In genomic region chr14:26894392-26894791, GRCm38 (mm10) we compare ENCODE assay signal across 29 mouse cellular contexts. TPM values are rescaled to one million over a fixed set of nuclear protein-coding genes. Genes with fewer than 3 reads are reported as not detected.
A peak's percentile ranks its signal among the peaks of the same experiment; 100 is the strongest.
DNase-seq lines count a peak whose midpoint lies in the region; ATAC-seq and TF ChIP-seq lines count a peak whose summit lies in the region.
"Had no signal": no experiment of that assay in that cellular context is flagged by ENCODE, and none has a peak within 500 bp of the region (broad histone marks: within the 10 kb centered on the region; RNA-seq: fewer than 3 reads in every experiment).

Gene Asb14 (plus strand): TSS chr14:26894557.

- peak; percentile 30; the same call in 1 of the 2 replicates for TF ChIP-seq EP300 in heart, postnatal 0 days (IDR thresholded peaks at IDR 0.05; ENCODE audit: low read depth)

- no peak for ATAC-seq in heart, embryonic 11.5 days (replicated peaks; ENCODE audit: insufficient number of reproducible peaks, low FRiP score, low TSS enrichment)
- peak; percentile 83 for ATAC-seq in heart, postnatal 0 days (ENCODE audit: insufficient read depth, low read depth)
- ATAC-seq: inflammation-experienced regulatory T-cells, adult 6 months had no signal

- H3K9me3 ChIP-seq in heart, embryonic 11.5 days (replicated peaks; ENCODE audit: control insufficient read depth, low read length) = no peaks in the 10 kb centered on the region
- no peaks in the 10 kb centered on the region for H3K9me3 ChIP-seq in heart, postnatal 0 days (replicated peaks; ENCODE audit: control insufficient read depth, low read length)
- no peaks in the 10 kb centered on the region for H3K9me3 ChIP-seq in midbrain, embryonic 10.5 days (replicated peaks)
- no peaks in the 10 kb centered on the region for H3K9me3 ChIP-seq in forebrain, embryonic 10.5 days
- H3K9me3 ChIP-seq: forebrain, embryonic 12.5 days; hindbrain, embryonic 13.5 days; limb, embryonic 10.5 days; liver, embryonic 15.5 days; lung, embryonic 15.5 days; megakaryocyte, embryonic 14.5 days; neural tube, embryonic 12.5 days had no signal

- no peaks in the 10 kb centered on the region for H3K4me1 ChIP-seq in heart, embryonic 11.5 days (ENCODE audit: control insufficient read depth, insufficient read depth, low read length)
- H3K4me1 ChIP-seq in heart, postnatal 0 days (ENCODE audit: control insufficient read depth, insufficient read depth) = peaks cover 8% of the 10 kb centered on the region; the same call in 1 of the 2 replicates
- no peaks in the 10 kb centered on the region for H3K4me1 ChIP-seq in midbrain, embryonic 10.5 days
- no peaks in the 10 kb centered on the region for H3K4me1 ChIP-seq in forebrain, embryonic 10.5 days
- H3K4me1 ChIP-seq: forebrain, embryonic 12.5 days; hindbrain, embryonic 13.5 days; limb, embryonic 10.5 days; liver, embryonic 15.5 days; lung, embryonic 15.5 days; neural tube, embryonic 12.5 days had no signal

- TF ChIP-seq POLR2A in myocyte (IDR thresholded peaks at IDR 0.05; ENCODE audit: insufficient read length, low read depth) = no peak

- H3K9ac ChIP-seq in heart, embryonic 11.5 days (ENCODE audit: low read depth, low read length) = no peak within 1 kb of the TSS
- H3K9ac ChIP-seq in heart, postnatal 0 days (replicated peaks; ENCODE audit: low read depth, low read length) = no peak within 1 kb of the TSS
- H3K9ac ChIP-seq: forebrain, embryonic 12.5 days; hindbrain, embryonic 13.5 days; liver, embryonic 15.5 days; lung, embryonic 15.5 days; neural tube, embryonic 12.5 days had no signal

- intact Hi-C loops in gastrocnemius, postnatal 36 days (cut with DNase I) = no loop called here

- H3ac ChIP-seq in myocyte (ENCODE audit: control insufficient read depth, insufficient read length) = no peak within 1 kb of the TSS

- DNase-seq in heart, adult 11 months = peak; percentile 81
- DNase-seq in gastrocnemius, postnatal 36 days = no peak
- peak; percentile 53 for DNase-seq in heart, postnatal 0 days (ENCODE audit: low spot score)
- DNase-seq in midbrain, embryonic 10.5 days (ENCODE audit: low spot score) = no peak
- DNase-seq in forebrain, embryonic 10.5 days (ENCODE audit: extremely low spot score, low spot score) = no peak
- no peak for DNase-seq in adrenal gland, postnatal 4 days (ENCODE audit: low spot score in 2 of 2)
- DNase-seq: adrenal gland, postnatal 14 days; cerebellum, adult 9-11 months; kidney, adult 18-20 months; kidney, postnatal 10 days; liver; lung, postnatal 36 days; midbrain, embryonic 14.5 days; right cerebral cortex, postnatal 14 days; thymus, postnatal 14 days had no signal

- no peak within 1 kb of the TSS for H3K27ac ChIP-seq in heart, embryonic 11.5 days (ENCODE audit: low read depth, low read length)
- peak within 1 kb of the TSS; percentile 68 for H3K27ac ChIP-seq in heart, postnatal 0 days (ENCODE audit: low read depth)
- H3K27ac ChIP-seq in midbrain, embryonic 10.5 days (replicated peaks) = no peak within 1 kb of the TSS
- no peak within 1 kb of the TSS for H3K27ac ChIP-seq in forebrain, embryonic 10.5 days
- H3K27ac ChIP-seq: forebrain, embryonic 12.5 days; hindbrain, embryonic 13.5 days; limb, embryonic 10.5 days; liver, embryonic 15.5 days; lung, embryonic 15.5 days; neural tube, embryonic 12.5 days had no signal

- no peak within 1 kb of the TSS for H3K4me3 ChIP-seq in heart, embryonic 11.5 days (ENCODE audit: low read depth, low read length)
- H3K4me3 ChIP-seq in heart, postnatal 0 days (ENCODE audit: low read depth, low read length) = no peak within 1 kb of the TSS
- no peak within 1 kb of the TSS for H3K4me3 ChIP-seq in myocyte
- H3K4me3 ChIP-seq in midbrain, embryonic 10.5 days = no peak within 1 kb of the TSS
- no peak within 1 kb of the TSS for H3K4me3 ChIP-seq in forebrain, embryonic 10.5 days
- H3K4me3 ChIP-seq: forebrain, embryonic 12.5 days; hindbrain, embryonic 13.5 days; limb, embryonic 10.5 days; liver, embryonic 15.5 days; lung, embryonic 15.5 days; megakaryocyte, embryonic 14.5 days; neural tube, embryonic 12.5 days had no signal

- H3K79me2 ChIP-seq in myocyte (ENCODE audit: control insufficient read depth, insufficient read depth) = no peaks in the 10 kb centered on the region

- H3K4me2 ChIP-seq in heart, embryonic 11.5 days = no peak within 1 kb of the TSS
- H3K4me2 ChIP-seq in heart, postnatal 0 days (ENCODE audit: low read depth, low read length) = peak within 1 kb of the TSS; percentile 31; the same call in 1 of the 2 replicates
- H3K4me2 ChIP-seq in myocyte (ENCODE audit: low read depth) = peak within 1 kb of the TSS; percentile 24
- H3K4me2 ChIP-seq: forebrain, embryonic 12.5 days; hindbrain, embryonic 13.5 days; liver, embryonic 15.5 days; lung, embryonic 15.5 days; neural tube, embryonic 12.5 days had no signal

- H3K36me3 ChIP-seq in heart, embryonic 11.5 days (ENCODE audit: control insufficient read depth, insufficient read depth, low read length) = no peaks in the 10 kb centered on the region
- no peaks in the 10 kb centered on the region for H3K36me3 ChIP-seq in heart, postnatal 0 days (replicated peaks; ENCODE audit: control insufficient read depth, insufficient read depth, low read length)
- no peaks in the 10 kb centered on the region for H3K36me3 ChIP-seq in myocyte (ENCODE audit: control insufficient read depth, insufficient read depth)
- H3K36me3 ChIP-seq in midbrain, embryonic 10.5 days = no peaks in the 10 kb centered on the region
- H3K36me3 ChIP-seq in forebrain, embryonic 10.5 days (replicated peaks) = no peaks in the 10 kb centered on the region
- H3K36me3 ChIP-seq: forebrain, embryonic 12.5 days; hindbrain, embryonic 13.5 days; limb, embryonic 10.5 days; liver, embryonic 15.5 days; lung, embryonic 15.5 days; neural tube, embryonic 12.5 days had no signal

- TF ChIP-seq CTCF in heart, postnatal 0 days (IDR thresholded peaks at IDR 0.05; ENCODE audit: low read depth) = no peak

- WGBS in heart, embryonic 11.5 days (ENCODE audit: insufficient replicate concordance) = 81% methylated on average over 4 of the region's 4 CpGs
- WGBS in heart, postnatal 0 days = 63% methylated on average over 4 of the region's 4 CpGs
- 92% methylated on average over 4 of the region's 4 CpGs for WGBS in midbrain, embryonic 10.5 days
- WGBS in forebrain, embryonic 10.5 days = 95% methylated on average over 4 of the region's 4 CpGs

- H3K27me3 ChIP-seq in heart, embryonic 11.5 days (ENCODE audit: control insufficient read depth, insufficient read depth, low read length) = no peaks in the 10 kb centered on the region
- H3K27me3 ChIP-seq in heart, postnatal 0 days (ENCODE audit: control insufficient read depth, insufficient read depth, low read length) = no peaks in the 10 kb centered on the region
- peaks cover 30% of the 10 kb centered on the region for H3K27me3 ChIP-seq in myocyte (ENCODE audit: control insufficient read depth, insufficient read depth, insufficient read length)
- H3K27me3 ChIP-seq in midbrain, embryonic 10.5 days (ENCODE audit: low read depth, poor library complexity, severe bottlenecking) = no peaks in the 10 kb centered on the region
- H3K27me3 ChIP-seq in forebrain, embryonic 10.5 days (ENCODE audit: poor library complexity, severe bottlenecking) = no peaks in the 10 kb centered on the region
- H3K27me3 ChIP-seq: forebrain, embryonic 12.5 days; hindbrain, embryonic 13.5 days; liver, embryonic 15.5 days; lung, embryonic 15.5 days; megakaryocyte, embryonic 14.5 days; neural tube, embryonic 12.5 days had no signal

TF ChIP-seq in myocyte, 11 proteins besides CTCF, POLR2A, EP300 and RAD21:
- TF ChIP-seq TCF3 (IDR thresholded peaks at IDR 0.05; ENCODE audit: insufficient read length, low read depth) (no peak), TCF12 (IDR thresholded peaks at IDR 0.05; ENCODE audit: insufficient read depth, poor library complexity, severe bottlenecking) (no peak), SRF (IDR thresholded peaks at IDR 0.05; ENCODE audit: control insufficient read depth, insufficient read length, low read depth) (no peak), REST (IDR thresholded peaks at IDR 0.05; ENCODE audit: insufficient read depth, insufficient read length) (no peak), CEBPB (IDR thresholded peaks at IDR 0.05; ENCODE audit: insufficient read depth, poor library complexity, severe bottlenecking) (no peak), USF1 (IDR thresholded peaks at IDR 0.05; ENCODE audit: low read depth) (no peak), E2F4 (IDR thresholded peaks at IDR 0.05; ENCODE audit: insufficient read depth) (no peak), MYOG (IDR thresholded peaks at IDR 0.05; ENCODE audit: control insufficient read depth in 1 of 3, insufficient read depth in 1 of 3, insufficient read length in 2 of 3, low read depth in 2 of 3) (no peak), MAX (IDR thresholded peaks at IDR 0.05; ENCODE audit: low read depth) (no peak), MYOD1 (IDR thresholded peaks at IDR 0.05; ENCODE audit: control insufficient read depth in 1 of 3, insufficient read length in 2 of 3, low read depth in 2 of 3) (no peak), POLR2AphosphoS2 (IDR thresholded peaks at IDR 0.05; ENCODE audit: insufficient read length, low read depth) (no peak)

RNA-seq across cellular contexts. Expression of gene Asb14, which starts in this region (rescaled TPM):
- 0.29 and 1.2 TPM in 2 replicates for polyA plus RNA-seq in heart, embryonic 11.5 days (2014; fragmentation: Nextera tagmentation; extraction: Ambion mirVana)
- total RNA-seq in gastrocnemius, postnatal 36 days (2021) = 10 to 100 TPM; 86.5 to 96.4 TPM
- total RNA-seq in heart, postnatal 0 days (2014; rRNA removed; ENCODE audit: low replicate concordance) = 6.3 and 7.9 TPM in 2 replicates
- 8.9 and 10.9 TPM in 2 replicates for polyA plus RNA-seq in heart, postnatal 0 days (2015; fragmentation: Nextera tagmentation; extraction: Ambion mirVana)
- 0.66 TPM for polyA plus RNA-seq in myocyte (2012; fragmentation: generic; extraction: Trizol)
- polyA plus RNA-seq in midbrain, embryonic 10.5 days (2016; fragmentation: Nextera tagmentation; extraction: Ambion mirVana) = not detected in 2 replicates
- polyA plus RNA-seq in forebrain, embryonic 10.5 days (2016; fragmentation: Nextera tagmentation; extraction: Ambion mirVana) = 0.23 TPM in 1 of 2 replicates, not detected in the other
- total RNA-seq in adrenal gland, postnatal 4 days (2021) = under 1 TPM; 0.20 to 0.79 TPM
- total RNA-seq: adrenal gland, postnatal 14 days; common myeloid progenitor, adult 5-6 weeks had no signal
- polyA plus RNA-seq: brain, embryonic 14.5 days; embryonic facial prominence, embryonic 11.5 days; liver, embryonic 15.5 days; spleen, adult 2 months had no signal

Comparison
In these comparisons a context has a peak if more than half of its experiments do, and no peak if none do; other contexts are left out.
1. DNase-seq: peak in heart, adult 11 months (single experiment) and heart, postnatal 0 days (single experiment); none in gastrocnemius, postnatal 36 days (0 of 2), midbrain, embryonic 10.5 days (single experiment), forebrain, embryonic 10.5 days (single experiment) and adrenal gland, postnatal 4 days (0 of 2).